Mouse (Mus musculus): Measurements from ENCODE around the gene Cep95. TPM values are rescaled to one million over a fixed set of nuclear protein-coding genes. Genes with fewer than 3 reads are reported as not detected.

The Cep95 gene
- total and polyA plus RNA-seq, 3 experiments = 2.7 to 6.0 (median 4.9) TPM

DNA sequence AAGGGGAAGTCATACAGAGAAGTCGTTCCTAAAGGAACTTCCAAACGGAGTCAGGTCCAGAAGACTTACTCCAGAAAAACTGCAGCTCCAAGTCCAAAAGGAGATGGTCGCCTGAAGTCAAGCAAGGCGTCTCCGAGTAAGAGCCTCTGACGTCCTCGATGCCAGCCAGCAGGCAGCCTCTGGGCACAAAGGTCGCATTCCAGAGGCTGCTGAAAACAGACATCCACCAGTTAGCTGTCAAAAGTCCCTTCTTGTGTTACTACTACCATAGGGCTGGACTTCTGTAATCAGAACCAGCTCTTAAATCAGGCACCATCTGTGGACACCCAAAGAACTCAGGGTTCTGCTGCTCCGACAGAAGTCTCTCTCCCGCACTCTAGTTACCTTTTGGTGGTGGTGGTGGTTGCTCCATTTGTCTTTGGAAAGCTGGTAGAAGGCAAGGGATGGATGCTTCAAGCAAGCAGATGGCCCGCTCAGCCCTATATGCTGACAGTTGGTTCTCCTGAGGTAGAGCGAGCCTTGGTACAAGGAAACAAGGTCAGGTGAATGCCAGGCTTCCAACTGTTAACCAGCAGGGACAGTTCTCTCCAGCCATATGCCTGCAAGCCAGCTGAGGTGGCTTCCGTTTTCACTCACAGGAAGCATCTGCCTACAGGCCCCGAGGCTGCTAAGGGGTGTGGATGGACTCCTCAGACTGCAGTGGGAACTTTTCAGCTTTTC lies 25.7 kb downstream of the Cep95 start:
- TF ChIP-seq EP300 (IDR thresholded peaks at IDR 0.05; ENCODE audit: insufficient read depth, low read depth, low read length) (no peak), CTCF (IDR thresholded peaks at IDR 0.05) (no peak), POLR2A (IDR thresholded peaks at IDR 0.05; ENCODE audit: insufficient read depth, low read depth, low read length) (no peak)
- WGBS = 75% methylated on average over 14 of the region's 14 CpGs
- no peak overlapping the region for H3K4me3 ChIP-seq
- DNase-seq = peak in 1 of 2 experiments; percentile 17
- H3K27me3 ChIP-seq (ENCODE audit: control insufficient read depth, insufficient read depth, low read length) = no peaks in the 10 kb centered on the region
- H3K27ac ChIP-seq = no peak overlapping the region
- peaks cover 10% of the 10 kb centered on the region for H3K36me3 ChIP-seq (ENCODE audit: control insufficient read depth, insufficient read depth, low read length)
- no peaks in the 10 kb centered on the region for H3K79me2 ChIP-seq (replicated peaks; ENCODE audit: control insufficient read depth, insufficient read depth, low read length)
- H3K9ac ChIP-seq (ENCODE audit: low read depth, low read length) = no peak overlapping the region
- no peaks in the 10 kb centered on the region; the same call in 1 of the 2 replicates for H3K4me1 ChIP-seq (ENCODE audit: control insufficient read depth, insufficient read depth, low read length)
- intact Hi-C loops (cut with DNase I) = no loop called here

DNA sequence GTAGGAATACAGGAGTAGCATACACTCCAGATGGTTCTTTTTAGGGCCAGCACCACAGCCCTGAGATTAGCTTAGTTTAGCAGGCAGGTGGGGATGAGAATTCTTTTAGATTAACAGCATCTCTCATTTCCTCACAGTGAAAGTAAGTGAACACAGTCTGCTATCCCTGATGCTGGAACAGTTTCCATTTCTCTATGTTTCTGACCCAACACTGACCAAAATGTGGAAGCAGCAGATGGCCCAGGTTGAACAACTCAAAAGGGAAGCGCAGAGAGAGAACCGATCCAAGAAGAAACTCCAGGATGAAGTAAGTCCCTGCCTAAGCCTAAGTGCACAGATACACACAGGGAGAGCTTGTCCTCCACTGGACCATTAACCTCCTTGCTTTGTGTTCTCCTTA lies 26.3 kb downstream of the Cep95 start:
- no peaks in the 10 kb centered on the region for H3K27me3 ChIP-seq (ENCODE audit: control insufficient read depth, insufficient read depth, low read length)
- intact Hi-C loops (cut with DNase I) = no loop called here
- H3K4me3 ChIP-seq = no peak overlapping the region
- H3K27ac ChIP-seq = no peak overlapping the region
- H3K36me3 ChIP-seq (ENCODE audit: control insufficient read depth, insufficient read depth, low read length) = peaks cover 10% of the 10 kb centered on the region
- TF ChIP-seq CTCF (IDR thresholded peaks at IDR 0.05) = no peak
- TF ChIP-seq POLR2A (IDR thresholded peaks at IDR 0.05; ENCODE audit: insufficient read depth, low read depth, low read length) = no peak
- no peak overlapping the region for H3K9ac ChIP-seq (ENCODE audit: low read depth, low read length)
- peak in 1 of 2 experiments; percentile 13 for DNase-seq
- no peaks in the 10 kb centered on the region; the same call in 1 of the 2 replicates for H3K4me1 ChIP-seq (ENCODE audit: control insufficient read depth, insufficient read depth, low read length)
- WGBS = 82% methylated on average over 2 of the region's 2 CpGs
- no peaks in the 10 kb centered on the region for H3K79me2 ChIP-seq (replicated peaks; ENCODE audit: control insufficient read depth, insufficient read depth, low read length)

- 73% methylated on average over 2 of the region's 2 CpGs for WGBS
- no peak for TF ChIP-seq EP300 (IDR thresholded peaks at IDR 0.05; ENCODE audit: insufficient read depth, low read depth, low read length)
- TF ChIP-seq POLR2A (IDR thresholded peaks at IDR 0.05; ENCODE audit: insufficient read depth, low read depth, low read length) = no peak
- TF ChIP-seq CTCF (IDR thresholded peaks at IDR 0.05) = no peak
- Histone ChIP-seq H3K4me3 (no peak overlapping the region), H3K27ac (no peak overlapping the region), H3K36me3 (ENCODE audit: control insufficient read depth, insufficient read depth, low read length) (peaks cover 10% of the 10 kb centered on the region), H3K9ac (ENCODE audit: low read depth, low read length) (no peak overlapping the region), H3K4me1 (ENCODE audit: control insufficient read depth, insufficient read depth, low read length) (no peaks in the 10 kb centered on the region; the same call in 1 of the 2 replicates), H3K79me2 (replicated peaks; ENCODE audit: control insufficient read depth, insufficient read depth, low read length) (no peaks in the 10 kb centered on the region), H3K27me3 (ENCODE audit: control insufficient read depth, insufficient read depth, low read length) (no peaks in the 10 kb centered on the region)
- intact Hi-C loops (cut with DNase I) = no loop called here
- no peak for DNase-seq
These were observed 26.7 kb downstream of the Cep95 start for GRCm38 (mm10) chr11:106815761-106816160.

DNA sequence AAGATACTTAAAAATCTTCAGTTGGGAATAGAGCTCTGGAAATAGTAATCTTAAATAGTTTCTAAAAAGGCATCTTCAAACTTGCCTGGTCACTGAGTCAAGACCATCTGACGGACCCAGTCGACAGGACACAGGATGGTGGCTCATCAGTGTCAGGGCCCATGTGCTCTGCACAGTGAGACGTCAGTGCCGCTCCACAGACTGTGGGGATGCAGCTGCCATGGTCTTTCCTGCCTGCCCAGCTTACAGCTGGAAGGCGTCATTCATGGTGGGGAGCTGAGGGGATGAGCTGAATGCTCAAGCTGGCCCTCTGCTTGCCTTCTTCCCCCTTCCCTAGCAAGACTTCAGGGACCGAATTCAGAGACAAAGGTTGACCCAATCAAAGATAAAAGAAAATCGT lies 27.3 kb downstream of the Cep95 start:
- H3K36me3 ChIP-seq (ENCODE audit: control insufficient read depth, insufficient read depth, low read length) = peaks cover 11% of the 10 kb centered on the region

DNA sequence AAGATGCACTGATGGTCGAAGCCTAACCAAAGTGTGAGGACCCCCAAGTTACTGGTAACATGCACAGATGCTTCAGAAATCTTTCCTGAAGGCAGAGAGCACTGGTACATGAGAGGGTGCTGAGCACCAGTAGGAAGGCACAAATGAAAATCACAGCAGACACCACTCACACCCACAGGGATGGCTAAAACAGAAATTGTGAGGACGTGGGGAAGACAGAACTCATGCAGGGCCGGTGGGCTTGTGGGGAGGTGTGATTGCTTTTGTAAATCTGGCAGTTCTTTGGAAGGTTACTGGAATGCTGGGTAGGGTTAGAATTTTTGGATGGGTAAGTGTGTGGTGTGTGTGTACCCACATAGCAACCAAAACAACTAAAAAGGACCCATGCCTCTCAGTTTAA lies 28.1 kb downstream of the Cep95 start:
- DNase-seq = no peak
- intact Hi-C loops (cut with DNase I) = no loop called here
- TF ChIP-seq EP300 (IDR thresholded peaks at IDR 0.05; ENCODE audit: insufficient read depth, low read depth, low read length) (no peak), POLR2A (IDR thresholded peaks at IDR 0.05; ENCODE audit: insufficient read depth, low read depth, low read length) (no peak), CTCF (IDR thresholded peaks at IDR 0.05) (no peak)
- no peak overlapping the region for H3K27ac ChIP-seq
- peaks cover 13% of the 10 kb centered on the region for H3K36me3 ChIP-seq (ENCODE audit: control insufficient read depth, insufficient read depth, low read length)
- no peak overlapping the region for H3K4me3 ChIP-seq
- 91% methylated on average over 3 of the region's 3 CpGs for WGBS
- H3K27me3 ChIP-seq (ENCODE audit: control insufficient read depth, insufficient read depth, low read length) = no peaks in the 10 kb centered on the region
- no peak overlapping the region for H3K9ac ChIP-seq (ENCODE audit: low read depth, low read length)
- H3K4me1 ChIP-seq (ENCODE audit: control insufficient read depth, insufficient read depth, low read length) = peaks cover 6% of the 10 kb centered on the region
- H3K79me2 ChIP-seq (replicated peaks; ENCODE audit: control insufficient read depth, insufficient read depth, low read length) = no peaks in the 10 kb centered on the region

More for the DNA sequence above, 27.3 kb downstream of the Cep95 start:
- 72% methylated on average over 7 of the region's 7 CpGs for WGBS
- Histone ChIP-seq H3K4me1 (ENCODE audit: control insufficient read depth, insufficient read depth, low read length) (peaks cover 4% of the 10 kb centered on the region), H3K9ac (ENCODE audit: low read depth, low read length) (no peak overlapping the region), H3K4me3 (no peak overlapping the region), H3K27me3 (ENCODE audit: control insufficient read depth, insufficient read depth, low read length) (no peaks in the 10 kb centered on the region), H3K79me2 (replicated peaks; ENCODE audit: control insufficient read depth, insufficient read depth, low read length) (no peaks in the 10 kb centered on the region), H3K27ac (no peak overlapping the region)
- TF ChIP-seq POLR2A (IDR thresholded peaks at IDR 0.05; ENCODE audit: insufficient read depth, low read depth, low read length) = no peak
- no peak for TF ChIP-seq CTCF (IDR thresholded peaks at IDR 0.05)
- TF ChIP-seq EP300 (IDR thresholded peaks at IDR 0.05; ENCODE audit: insufficient read depth, low read depth, low read length) = no peak
- no peak for DNase-seq
- intact Hi-C loops (cut with DNase I) = no loop called here

GRCm38 (mm10) chr11:106817808-106818207 lies 28.8 kb downstream of the Cep95 start:
- WGBS = 77% methylated on average over 6 of the region's 6 CpGs
- Histone ChIP-seq H3K4me3 (no peak overlapping the region), H3K9ac (ENCODE audit: low read depth, low read length) (no peak overlapping the region), H3K79me2 (replicated peaks; ENCODE audit: control insufficient read depth, insufficient read depth, low read length) (no peaks in the 10 kb centered on the region), H3K27ac (no peak overlapping the region), H3K36me3 (ENCODE audit: control insufficient read depth, insufficient read depth, low read length) (peaks cover 17% of the 10 kb centered on the region), H3K27me3 (ENCODE audit: control insufficient read depth, insufficient read depth, low read length) (no peaks in the 10 kb centered on the region), H3K4me1 (ENCODE audit: control insufficient read depth, insufficient read depth, low read length) (peaks cover 6% of the 10 kb centered on the region)
- TF ChIP-seq EP300 (IDR thresholded peaks at IDR 0.05; ENCODE audit: insufficient read depth, low read depth, low read length) (no peak), POLR2A (IDR thresholded peaks at IDR 0.05; ENCODE audit: insufficient read depth, low read depth, low read length) (no peak), CTCF (IDR thresholded peaks at IDR 0.05) (no peak)
- intact Hi-C loops (cut with DNase I) = no loop called here
- DNase-seq = no peak
